Mouse (Mus musculus): Measurements from ENCODE around the gene Sh3rf1. TPM values are rescaled to one million over a fixed set of nuclear protein-coding genes. Genes with fewer than 3 reads are reported as not detected.

Sh3rf1 gene
- polyA plus RNA-seq, 1 experiment, result 19.7 TPM

- TF ChIP-seq CTCF (IDR thresholded peaks at IDR 0.05; ENCODE audit: insufficient read depth, low read length) (no peak), POLR2A (IDR thresholded peaks at IDR 0.05; ENCODE audit: borderline replicate concordance, extremely low read depth, low read depth, low read length) (no peak)
- H3K4me1 ChIP-seq (ENCODE audit: control insufficient read depth, insufficient read depth, low read length), result no peaks in the 10 kb centered on the region; the same call in 1 of the 2 replicates
- 87% methylated on average over 4 of the region's 4 CpGs for whole genome bisulfite sequencing
- no peak overlapping the region for H3K4me3 ChIP-seq (replicated peaks; ENCODE audit: extremely low read depth, low read depth, low read length)
- no peak for DNase-seq
These were observed 25.8 kb downstream of the Sh3rf1 start for GRCm38 (mm10) chr8:61249511-61249910.

- Histone ChIP-seq H3K4me3 (replicated peaks; ENCODE audit: extremely low read depth, low read depth, low read length) (no peak overlapping the region), H3K4me1 (ENCODE audit: control insufficient read depth, insufficient read depth, low read length) (peaks cover 12% of the 10 kb centered on the region)
- no peak for DNase-seq
- WGBS, result 52% methylated on average over 5 of the region's 5 CpGs
- TF ChIP-seq CTCF (IDR thresholded peaks at IDR 0.05; ENCODE audit: insufficient read depth, low read length) (no peak), POLR2A (IDR thresholded peaks at IDR 0.05; ENCODE audit: borderline replicate concordance, extremely low read depth, low read depth, low read length) (no peak)
These were observed 30.5 kb downstream of the Sh3rf1 start for GRCm38 (mm10) chr8:61254196-61254595.

DNA sequence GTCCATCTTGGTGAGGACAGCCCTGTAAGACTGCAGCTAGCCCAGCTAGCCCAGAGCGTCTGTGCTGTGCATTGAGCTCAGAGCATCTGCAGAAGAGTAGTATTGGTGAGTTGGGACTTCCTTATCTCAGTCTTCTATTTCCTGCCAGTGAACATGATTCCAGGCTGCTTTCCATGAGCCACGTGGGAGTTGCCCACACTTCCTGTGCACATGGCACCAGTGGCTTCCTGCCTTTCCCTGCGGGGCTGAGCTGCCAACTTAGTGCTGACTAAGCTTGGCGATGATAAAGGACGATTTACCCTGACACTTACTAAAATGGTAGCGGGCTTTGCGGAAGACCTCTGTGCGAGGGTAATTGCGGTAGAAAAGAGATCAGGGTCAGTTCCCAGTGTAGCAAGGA lies 35.2 kb downstream of the Sh3rf1 start:
- DNase-seq, result no peak
- WGBS, result 45% methylated on average over 9 of the region's 9 CpGs
- no peak overlapping the region for H3K4me3 ChIP-seq (replicated peaks; ENCODE audit: extremely low read depth, low read depth, low read length)
- TF ChIP-seq CTCF (IDR thresholded peaks at IDR 0.05; ENCODE audit: insufficient read depth, low read length) (no peak), POLR2A (IDR thresholded peaks at IDR 0.05; ENCODE audit: borderline replicate concordance, extremely low read depth, low read depth, low read length) (no peak)
- H3K4me1 ChIP-seq (ENCODE audit: control insufficient read depth, insufficient read depth, low read length), result peaks cover 18% of the 10 kb centered on the region

DNA sequence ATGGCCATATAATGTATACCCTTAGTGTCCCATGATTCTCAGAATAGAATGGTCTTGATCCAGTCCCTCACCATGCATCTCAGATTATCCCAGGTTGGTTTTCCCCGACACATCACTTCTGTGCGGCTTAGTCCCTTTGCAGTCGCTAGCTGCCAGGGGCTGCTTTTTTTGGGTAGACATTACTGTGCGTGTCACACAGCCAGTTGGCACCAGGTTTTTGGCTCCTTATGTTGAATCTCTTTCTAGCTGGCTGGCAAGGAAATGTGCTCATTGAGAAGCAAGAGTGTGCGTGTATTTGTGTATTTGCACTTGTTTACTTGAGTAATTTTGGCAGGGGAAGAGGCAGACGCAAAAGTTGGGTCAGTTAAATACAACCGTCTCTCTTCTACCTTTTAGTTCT lies 35.9 kb downstream of the Sh3rf1 start:
- no peak overlapping the region for H3K4me3 ChIP-seq (replicated peaks; ENCODE audit: extremely low read depth, low read depth, low read length)
- 43% methylated on average over 7 of the region's 7 CpGs for WGBS
- TF ChIP-seq POLR2A (IDR thresholded peaks at IDR 0.05; ENCODE audit: borderline replicate concordance, extremely low read depth, low read depth, low read length), result no peak
- TF ChIP-seq CTCF (IDR thresholded peaks at IDR 0.05; ENCODE audit: insufficient read depth, low read length), result no peak
- no peak for DNase-seq
- H3K4me1 ChIP-seq (ENCODE audit: control insufficient read depth, insufficient read depth, low read length), result peaks cover 18% of the 10 kb centered on the region

- H3K4me1 ChIP-seq (ENCODE audit: control insufficient read depth, insufficient read depth, low read length), result peaks cover 21% of the 10 kb centered on the region
- H3K4me3 ChIP-seq (replicated peaks; ENCODE audit: extremely low read depth, low read depth, low read length), result no peak overlapping the region
- WGBS, result 82% methylated on average over 7 of the region's 7 CpGs
- TF ChIP-seq POLR2A (IDR thresholded peaks at IDR 0.05; ENCODE audit: borderline replicate concordance, extremely low read depth, low read depth, low read length), result no peak
- TF ChIP-seq CTCF (IDR thresholded peaks at IDR 0.05; ENCODE audit: insufficient read depth, low read length), result no peak
- no peak for DNase-seq
These were observed 36.9 kb downstream of the Sh3rf1 start for GRCm38 (mm10) chr8:61260530-61260929.

GRCm38 (mm10) chr8:61261374-61261773 lies 37.7 kb downstream of the Sh3rf1 start:
- 79% methylated on average over 4 of the region's 4 CpGs for WGBS
- no peak for TF ChIP-seq POLR2A (IDR thresholded peaks at IDR 0.05; ENCODE audit: borderline replicate concordance, extremely low read depth, low read depth, low read length)
- TF ChIP-seq CTCF (IDR thresholded peaks at IDR 0.05; ENCODE audit: insufficient read depth, low read length), result no peak
- no peak overlapping the region for H3K4me3 ChIP-seq (replicated peaks; ENCODE audit: extremely low read depth, low read depth, low read length)
- no peak for DNase-seq
- peaks cover 21% of the 10 kb centered on the region for H3K4me1 ChIP-seq (ENCODE audit: control insufficient read depth, insufficient read depth, low read length)

DNA sequence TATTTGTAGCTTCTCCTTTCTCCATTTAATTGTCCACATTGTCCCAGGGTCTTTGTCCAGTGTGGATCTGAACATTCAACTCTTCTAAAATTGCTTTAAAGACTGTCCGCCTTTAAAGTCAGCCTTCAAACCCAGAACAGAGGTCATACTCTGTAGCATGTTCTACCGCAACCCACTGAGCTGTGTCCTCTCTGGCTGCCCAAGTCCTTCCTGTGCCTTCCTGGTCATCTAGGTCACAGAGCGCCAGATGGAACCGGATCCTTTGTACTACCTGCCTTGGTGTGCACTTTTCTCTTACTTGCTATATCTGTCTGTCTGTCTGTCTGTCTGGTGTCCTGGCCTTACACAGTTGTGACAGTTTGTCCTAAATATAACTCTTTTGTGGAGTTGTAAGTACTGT lies 40.0 kb downstream of the Sh3rf1 start:
- no peak for DNase-seq
- Histone ChIP-seq H3K4me3 (replicated peaks; ENCODE audit: extremely low read depth, low read depth, low read length) (no peak overlapping the region), H3K4me1 (ENCODE audit: control insufficient read depth, insufficient read depth, low read length) (peaks cover 13% of the 10 kb centered on the region)
- no peak for TF ChIP-seq CTCF (IDR thresholded peaks at IDR 0.05; ENCODE audit: insufficient read depth, low read length)
- TF ChIP-seq POLR2A (IDR thresholded peaks at IDR 0.05; ENCODE audit: borderline replicate concordance, extremely low read depth, low read depth, low read length), result no peak
- WGBS, result 96% methylated on average over 4 of the region's 4 CpGs

- no peak for TF ChIP-seq CTCF (IDR thresholded peaks at IDR 0.05; ENCODE audit: insufficient read depth, low read length)
- TF ChIP-seq POLR2A (IDR thresholded peaks at IDR 0.05; ENCODE audit: borderline replicate concordance, extremely low read depth, low read depth, low read length), result no peak
- no peak for DNase-seq
- H3K4me3 ChIP-seq (replicated peaks; ENCODE audit: extremely low read depth, low read depth, low read length), result no peak overlapping the region
- 50% methylated on average over 7 of the region's 7 CpGs for WGBS
- peaks cover 3% of the 10 kb centered on the region for H3K4me1 ChIP-seq (ENCODE audit: control insufficient read depth, insufficient read depth, low read length)
These were observed 41.2 kb downstream of the Sh3rf1 start for GRCm38 (mm10) chr8:61264881-61265280.

GRCm38 (mm10) chr8:61265390-61265789 lies 41.7 kb downstream of the Sh3rf1 start:
- peaks cover 3% of the 10 kb centered on the region for H3K4me1 ChIP-seq (ENCODE audit: control insufficient read depth, insufficient read depth, low read length)
- no peak overlapping the region for H3K4me3 ChIP-seq (replicated peaks; ENCODE audit: extremely low read depth, low read depth, low read length)
- no peak for TF ChIP-seq POLR2A (IDR thresholded peaks at IDR 0.05; ENCODE audit: borderline replicate concordance, extremely low read depth, low read depth, low read length)
- no peak for TF ChIP-seq CTCF (IDR thresholded peaks at IDR 0.05; ENCODE audit: insufficient read depth, low read length)
- DNase-seq, result peak; percentile 53
- 27% methylated on average over 5 of the region's 5 CpGs for WGBS

DNA sequence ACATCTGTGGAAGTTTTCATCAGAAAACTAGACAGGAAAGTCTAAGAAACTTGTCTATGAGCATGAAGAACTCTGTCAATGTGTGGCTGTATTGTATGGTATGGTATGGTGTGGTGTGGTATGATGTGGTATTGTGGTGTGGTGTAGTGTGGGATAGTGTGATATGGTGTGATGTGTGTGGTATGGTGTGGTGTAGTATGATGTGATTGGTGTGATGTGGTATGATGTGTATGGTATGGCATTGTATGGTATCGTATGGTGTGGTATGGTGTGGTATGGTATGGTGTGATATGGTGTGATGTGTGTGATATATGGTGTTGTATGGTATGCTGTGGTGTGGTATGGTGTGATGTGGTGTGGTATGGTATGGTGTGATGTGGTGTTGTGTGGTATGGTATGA lies 43.4 kb downstream of the Sh3rf1 start:
- H3K4me1 ChIP-seq (ENCODE audit: control insufficient read depth, insufficient read depth, low read length), result peaks cover 3% of the 10 kb centered on the region
- H3K4me3 ChIP-seq (replicated peaks; ENCODE audit: extremely low read depth, low read depth, low read length), result no peak overlapping the region
- 100% methylated on average over 1 of the region's 1 CpGs for WGBS
- DNase-seq, result no peak
- TF ChIP-seq POLR2A (IDR thresholded peaks at IDR 0.05; ENCODE audit: borderline replicate concordance, extremely low read depth, low read depth, low read length), result no peak
- TF ChIP-seq CTCF (IDR thresholded peaks at IDR 0.05; ENCODE audit: insufficient read depth, low read length), result no peak

Measured in lung, adult 2 months (tissue).